In the genomic region with DNA sequence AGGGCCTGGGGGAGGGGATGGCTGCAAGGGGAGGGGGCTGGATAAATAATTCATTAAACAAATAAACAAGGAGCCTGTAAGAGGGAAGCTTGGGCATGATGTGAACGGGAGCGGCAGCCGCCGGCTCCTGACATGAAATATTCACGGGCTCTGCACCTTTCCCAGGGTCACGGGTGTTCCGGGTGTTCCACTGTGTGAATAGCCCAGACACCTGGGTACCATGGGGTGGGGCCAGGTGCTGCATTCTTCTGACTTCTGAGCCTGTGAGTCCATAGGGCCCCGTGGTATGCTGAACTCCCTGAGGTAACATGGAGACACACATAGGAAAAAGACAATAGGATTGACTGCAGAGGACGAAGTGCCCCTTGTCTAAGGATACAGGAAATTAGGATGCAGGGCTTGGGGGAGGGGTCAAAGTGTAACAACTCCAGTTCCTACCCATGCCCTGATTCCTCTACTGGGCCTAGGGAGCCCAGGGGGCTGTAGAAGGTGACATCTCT, we compare ENCODE assay signal across 25 mouse cellular contexts. TPM values are rescaled to one million over a fixed set of nuclear protein-coding genes. Genes with fewer than 3 reads are reported as not detected.
DNase-seq lines count a peak whose midpoint lies in the region; ATAC-seq and TF ChIP-seq lines count a peak whose summit lies in the region.
"Had no signal": no experiment of that assay in that cellular context is flagged by ENCODE, and none has a peak within 500 bp of the region (broad histone marks: within the 10 kb centered on the region; RNA-seq: fewer than 3 reads in every experiment).

No protein-coding gene starts in this region.

- peaks cover 1% of the 10 kb centered on the region; the same call in 1 of the 2 replicates for H3K36me3 ChIP-seq in hindbrain, embryonic 10.5 days
- no peaks in the 10 kb centered on the region for H3K36me3 ChIP-seq in hindbrain, postnatal 0 days (ENCODE audit: insufficient read depth, low read length)
- H3K36me3 ChIP-seq in midbrain, embryonic 10.5 days, result no peaks in the 10 kb centered on the region
- no peaks in the 10 kb centered on the region for H3K36me3 ChIP-seq in midbrain, embryonic 16.5 days (ENCODE audit: control insufficient read depth, insufficient read depth, low read length)
- no peaks in the 10 kb centered on the region for H3K36me3 ChIP-seq in E14TG2a.4 (ENCODE audit: insufficient read depth, low read length)
- no peaks in the 10 kb centered on the region for H3K36me3 ChIP-seq in hindbrain, embryonic 13.5 days
- H3K36me3 ChIP-seq: heart, embryonic 15.5 days; intestine, embryonic 15.5 days had no signal

- DNase-seq in hindbrain, embryonic 10.5 days (ENCODE audit: low spot score), result no peak
- DNase-seq in hindbrain, postnatal 0 days (ENCODE audit: low spot score), result no peak
- DNase-seq in midbrain, embryonic 10.5 days (ENCODE audit: low spot score), result no peak
- DNase-seq in urinary bladder, postnatal 25 days (ENCODE audit: low spot score), result no peak
- DNase-seq in natural killer cell, adult 2 months (ENCODE audit: low spot score in 2 of 2), result no peak
- DNase-seq: adrenal gland, adult 2 months; cerebellum, adult 2 months; gastrocnemius, postnatal 25 days; heart, adult 2 months; heart, postnatal 4 days; layer of hippocampus, postnatal 36 days; lung, embryonic 14.5 days; spleen, adult 18-20 months; thymus, adult 18-20 months; thymus, postnatal 4 days had no signal

- H3K4me3 ChIP-seq in hindbrain, embryonic 10.5 days, result no peak overlapping the region
- H3K4me3 ChIP-seq in hindbrain, postnatal 0 days (ENCODE audit: low read length), result no peak overlapping the region
- no peak overlapping the region for H3K4me3 ChIP-seq in midbrain, embryonic 10.5 days
- no peak overlapping the region for H3K4me3 ChIP-seq in midbrain, embryonic 16.5 days (ENCODE audit: low read depth, low read length)
- peak overlapping the region; percentile 56 for H3K4me3 ChIP-seq in E14TG2a.4 (replicated peaks; ENCODE audit: low read length)
- no peak overlapping the region for H3K4me3 ChIP-seq in hindbrain, embryonic 13.5 days
- H3K4me3 ChIP-seq: forebrain, embryonic 13.5 days; heart, adult 2 months; heart, embryonic 15.5 days; intestine, embryonic 15.5 days; layer of hippocampus, adult 2 months had no signal

- WGBS in hindbrain, embryonic 10.5 days, result 58% methylated on average over 9 of the region's 9 CpGs
- 53% methylated on average over 9 of the region's 9 CpGs for WGBS in hindbrain, postnatal 0 days
- WGBS in midbrain, embryonic 10.5 days, result 57% methylated on average over 9 of the region's 9 CpGs
- 57% methylated on average over 9 of the region's 9 CpGs for WGBS in midbrain, embryonic 16.5 days
- 32% methylated on average over 9 of the region's 9 CpGs for WGBS in hindbrain, embryonic 13.5 days

- H3K9me3 ChIP-seq in hindbrain, embryonic 10.5 days, result no peaks in the 10 kb centered on the region
- no peaks in the 10 kb centered on the region for H3K9me3 ChIP-seq in hindbrain, postnatal 0 days (ENCODE audit: low read length)
- H3K9me3 ChIP-seq in midbrain, embryonic 10.5 days (replicated peaks), result no peaks in the 10 kb centered on the region
- no peaks in the 10 kb centered on the region for H3K9me3 ChIP-seq in midbrain, embryonic 16.5 days (replicated peaks; ENCODE audit: control insufficient read depth, low read length, poor library complexity, severe bottlenecking)
- no peaks in the 10 kb centered on the region for H3K9me3 ChIP-seq in E14TG2a.4 (ENCODE audit: low read length)
- H3K9me3 ChIP-seq in hindbrain, embryonic 13.5 days, result no peaks in the 10 kb centered on the region
- H3K9me3 ChIP-seq: forebrain, embryonic 13.5 days; heart, embryonic 15.5 days; intestine, embryonic 15.5 days had no signal

- peaks cover 56% of the 10 kb centered on the region for H3K4me1 ChIP-seq in hindbrain, embryonic 10.5 days (replicated peaks)
- peaks cover 6% of the 10 kb centered on the region for H3K4me1 ChIP-seq in hindbrain, postnatal 0 days (ENCODE audit: insufficient read depth, low read length)
- peaks cover 52% of the 10 kb centered on the region for H3K4me1 ChIP-seq in midbrain, embryonic 10.5 days
- H3K4me1 ChIP-seq in midbrain, embryonic 16.5 days (ENCODE audit: control insufficient read depth, insufficient read depth, low read length), result peaks cover 7% of the 10 kb centered on the region
- peaks cover 76% of the 10 kb centered on the region for H3K4me1 ChIP-seq in E14TG2a.4 (replicated peaks; ENCODE audit: low read depth, low read length)
- H3K4me1 ChIP-seq in hindbrain, embryonic 13.5 days (replicated peaks), result peaks cover 50% of the 10 kb centered on the region

- H3K27me3 ChIP-seq in hindbrain, embryonic 10.5 days (ENCODE audit: insufficient read depth, poor library complexity, severe bottlenecking), result peaks cover 40% of the 10 kb centered on the region
- H3K27me3 ChIP-seq in hindbrain, postnatal 0 days (ENCODE audit: insufficient read depth, low read length), result no peaks in the 10 kb centered on the region
- H3K27me3 ChIP-seq in midbrain, embryonic 10.5 days (ENCODE audit: low read depth, poor library complexity, severe bottlenecking), result peaks cover 95% of the 10 kb centered on the region
- no peaks in the 10 kb centered on the region for H3K27me3 ChIP-seq in midbrain, embryonic 16.5 days (ENCODE audit: control insufficient read depth, insufficient read depth, low read depth, low read length)
- peaks cover 18% of the 10 kb centered on the region for H3K27me3 ChIP-seq in E14TG2a.4 (ENCODE audit: insufficient read depth, low read length)
- H3K27me3 ChIP-seq in hindbrain, embryonic 13.5 days, result 0 out of 2 replicates have a peak, but pooled peaks cover 15% of the 10 kb centered on the region

- H3K9ac ChIP-seq in hindbrain, postnatal 0 days (replicated peaks; ENCODE audit: low read length), result no peak overlapping the region
- H3K9ac ChIP-seq in midbrain, embryonic 16.5 days (ENCODE audit: low read depth, low read length), result no peak overlapping the region
- no peak overlapping the region; the same call in 1 of the 2 replicates for H3K9ac ChIP-seq in hindbrain, embryonic 13.5 days
- H3K9ac ChIP-seq: forebrain, embryonic 13.5 days; heart, embryonic 15.5 days; intestine, embryonic 15.5 days; lung, embryonic 14.5 days had no signal

- no peak for TF ChIP-seq CTCF in hindbrain, postnatal 0 days (IDR thresholded peaks at IDR 0.05; ENCODE audit: low read depth)
- no peak for TF ChIP-seq CTCF in E14TG2a.4 (conservative IDR thresholded peaks at IDR 0.05; ENCODE audit: low read length)

- H3K4me2 ChIP-seq in hindbrain, postnatal 0 days (ENCODE audit: low read depth, low read length), result no peak overlapping the region
- H3K4me2 ChIP-seq in midbrain, embryonic 16.5 days (ENCODE audit: low read length), result no peak overlapping the region
- H3K4me2 ChIP-seq in hindbrain, embryonic 13.5 days, result no peak overlapping the region
- H3K4me2 ChIP-seq: forebrain, embryonic 13.5 days; heart, embryonic 15.5 days; intestine, embryonic 15.5 days; lung, embryonic 14.5 days had no signal

- H3K27ac ChIP-seq in hindbrain, embryonic 10.5 days, result peak overlapping the region; percentile 10; the same call in 1 of the 2 replicates
- H3K27ac ChIP-seq in hindbrain, postnatal 0 days, result no peak overlapping the region
- H3K27ac ChIP-seq in midbrain, embryonic 10.5 days (replicated peaks), result 0 out of 2 replicates have a peak overlapping the region, but pooled peaks have one; percentile 13
- no peak overlapping the region for H3K27ac ChIP-seq in midbrain, embryonic 16.5 days (ENCODE audit: low read length)
- H3K27ac ChIP-seq in hindbrain, embryonic 13.5 days, result peak overlapping the region; percentile 46; the same call in 1 of the 2 replicates
- H3K27ac ChIP-seq: forebrain, embryonic 13.5 days; heart, adult 2 months; heart, embryonic 15.5 days; intestine, embryonic 15.5 days; layer of hippocampus, adult 2 months had no signal

- no peak for ATAC-seq in hindbrain, postnatal 0 days
- ATAC-seq in midbrain, embryonic 16.5 days, result no peak
- ATAC-seq in hindbrain, embryonic 13.5 days (ENCODE audit: low FRiP score), result no peak
- ATAC-seq: forebrain, embryonic 13.5 days; intestine, embryonic 15.5 days had no signal

RNA-seq across cellular contexts. Expression of gene Efna3, which starts 4.7 kb away (rescaled TPM):
- 5.9 and 10.7 TPM in 2 replicates for polyA plus RNA-seq in hindbrain, embryonic 10.5 days (2016; fragmentation: Nextera tagmentation; extraction: Ambion mirVana)
- 107 and 171 TPM in 2 replicates for total RNA-seq in hindbrain, postnatal 0 days (2014; rRNA removed)
- 57.0 and 61.4 TPM in 2 replicates for polyA plus RNA-seq in hindbrain, postnatal 0 days (2015; fragmentation: Nextera tagmentation; extraction: Ambion mirVana)
- polyA plus RNA-seq in midbrain, embryonic 10.5 days (2016; fragmentation: Nextera tagmentation; extraction: Ambion mirVana), result 3.9 and 7.0 TPM in 2 replicates
- 40.5 and 59.0 TPM in 2 replicates for polyA plus RNA-seq in midbrain, embryonic 16.5 days (2015; fragmentation: Nextera tagmentation; extraction: Ambion mirVana)
- polyA plus RNA-seq in hindbrain, embryonic 13.5 days (2015; fragmentation: Nextera tagmentation; extraction: Ambion mirVana), result 46.8 and 49.7 TPM in 2 replicates
- total RNA-seq: gastrocnemius, postnatal 25 days; heart, adult 2 months; liver, adult 2 months had no signal
- polyA plus RNA-seq: heart, adult 2 months; liver, adult 2 months had no signal

RNA-seq across cellular contexts. Expression of gene Efna4, which starts 10.4 kb away (rescaled TPM):
- 22.4 and 23.2 TPM in 2 replicates for polyA plus RNA-seq in hindbrain, embryonic 10.5 days (2016; fragmentation: Nextera tagmentation; extraction: Ambion mirVana)
- 7.6 and 9.6 TPM in 2 replicates for total RNA-seq in hindbrain, postnatal 0 days (2014; rRNA removed)
- 3.5 and 4.2 TPM in 2 replicates for polyA plus RNA-seq in hindbrain, postnatal 0 days (2015; fragmentation: Nextera tagmentation; extraction: Ambion mirVana)
- 20.5 and 21.9 TPM in 2 replicates for polyA plus RNA-seq in midbrain, embryonic 10.5 days (2016; fragmentation: Nextera tagmentation; extraction: Ambion mirVana)
- polyA plus RNA-seq in midbrain, embryonic 16.5 days (2015; fragmentation: Nextera tagmentation; extraction: Ambion mirVana), result 3.7 and 4.2 TPM in 2 replicates
- 8.6 and 9.8 TPM in 2 replicates for polyA plus RNA-seq in hindbrain, embryonic 13.5 days (2015; fragmentation: Nextera tagmentation; extraction: Ambion mirVana)
- total RNA-seq: liver, adult 2 months had no signal

RNA-seq across cellular contexts. Expression of gene Adam15, which starts 22.4 kb away (rescaled TPM):
- 36.4 and 38.1 TPM in 2 replicates for polyA plus RNA-seq in hindbrain, embryonic 10.5 days (2016; fragmentation: Nextera tagmentation; extraction: Ambion mirVana)
- total RNA-seq in hindbrain, postnatal 0 days (2014; rRNA removed), result 94.4 and 107 TPM in 2 replicates
- 67.6 and 73.2 TPM in 2 replicates for polyA plus RNA-seq in hindbrain, postnatal 0 days (2015; fragmentation: Nextera tagmentation; extraction: Ambion mirVana)
- 30.5 and 34.9 TPM in 2 replicates for polyA plus RNA-seq in midbrain, embryonic 10.5 days (2016; fragmentation: Nextera tagmentation; extraction: Ambion mirVana)
- polyA plus RNA-seq in midbrain, embryonic 16.5 days (2015; fragmentation: Nextera tagmentation; extraction: Ambion mirVana), result 60.6 and 78.2 TPM in 2 replicates
- polyA plus RNA-seq in hindbrain, embryonic 13.5 days (2015; fragmentation: Nextera tagmentation; extraction: Ambion mirVana), result 41.5 and 47.0 TPM in 2 replicates

RNA-seq across cellular contexts. Expression of gene Dcst2, which starts 34.4 kb away (rescaled TPM):
- 0.34 TPM in 1 of 2 replicates, not detected in the other for polyA plus RNA-seq in hindbrain, embryonic 10.5 days (2016; fragmentation: Nextera tagmentation; extraction: Ambion mirVana)
- total RNA-seq in hindbrain, postnatal 0 days (2014; rRNA removed), result 0.07 and 0.31 TPM in 2 replicates
- polyA plus RNA-seq in hindbrain, postnatal 0 days (2015; fragmentation: Nextera tagmentation; extraction: Ambion mirVana), result 0.20 and 0.42 TPM in 2 replicates
- polyA plus RNA-seq in midbrain, embryonic 10.5 days (2016; fragmentation: Nextera tagmentation; extraction: Ambion mirVana), result 0.11 and 0.12 TPM in 2 replicates
- 0.09 and 0.25 TPM in 2 replicates for polyA plus RNA-seq in midbrain, embryonic 16.5 days (2015; fragmentation: Nextera tagmentation; extraction: Ambion mirVana)
- 0.14 and 0.17 TPM in 2 replicates for polyA plus RNA-seq in hindbrain, embryonic 13.5 days (2015; fragmentation: Nextera tagmentation; extraction: Ambion mirVana)
- total RNA-seq: gastrocnemius, postnatal 25 days; heart, adult 2 months; liver, adult 2 months had no signal
- polyA plus RNA-seq: heart, embryonic 15.5 days; liver, adult 2 months had no signal

RNA-seq across cellular contexts. Expression of gene Dcst1, which starts 37.6 kb away (rescaled TPM):
- polyA plus RNA-seq in hindbrain, embryonic 10.5 days (2016; fragmentation: Nextera tagmentation; extraction: Ambion mirVana), result 0.09 and 0.33 TPM in 2 replicates
- 0.05 TPM in 1 of 2 replicates, not detected in the other for total RNA-seq in hindbrain, postnatal 0 days (2014; rRNA removed)
- polyA plus RNA-seq in hindbrain, postnatal 0 days (2015; fragmentation: Nextera tagmentation; extraction: Ambion mirVana), result 1.00 and 1.1 TPM in 2 replicates
- 0.11 and 0.20 TPM in 2 replicates for polyA plus RNA-seq in midbrain, embryonic 10.5 days (2016; fragmentation: Nextera tagmentation; extraction: Ambion mirVana)
- 0.96 and 0.98 TPM in 2 replicates for polyA plus RNA-seq in midbrain, embryonic 16.5 days (2015; fragmentation: Nextera tagmentation; extraction: Ambion mirVana)
- polyA plus RNA-seq in hindbrain, embryonic 13.5 days (2015; fragmentation: Nextera tagmentation; extraction: Ambion mirVana), result 1.1 and 1.3 TPM in 2 replicates
- total RNA-seq: gastrocnemius, postnatal 25 days; heart, adult 2 months; layer of hippocampus, adult 2 months; layer of hippocampus, postnatal 36 days; left cerebral cortex, postnatal 25 days; liver, adult 2 months had no signal
- polyA plus RNA-seq: embryonic facial prominence, embryonic 11.5 days had no signal

Comparison
In these comparisons a context has a peak if more than half of its experiments do, and no peak if none do; other contexts are left out.
1. H3K27ac ChIP-seq: peak in hindbrain, embryonic 10.5 days (single experiment), midbrain, embryonic 10.5 days (single experiment) and hindbrain, embryonic 13.5 days (single experiment); none in hindbrain, postnatal 0 days (single experiment) and midbrain, embryonic 16.5 days (single experiment).